Mouse (Mus musculus) CH12.LX (cell line): ENCODE results near the gene Gper1.

Experiments
- CTCF ChIP-seq, 2 experiments: IDR thresholded peaks in 1 of 2; conservative IDR thresholded peaks in 1 of 2; 2 replicates each; pipeline ENCODE4 v1.5.1; 2011 to 2012; ENCODE audit warnings: low read depth in 2 of 2, low read length in 2 of 2, improper control_type of control experiment in 1 of 2, inconsistent platforms in 1 of 2, mild to moderate bottlenecking in 1 of 2, moderate library complexity in 1 of 2
- EP300 ChIP-seq: IDR thresholded peaks from 2 replicates; pipeline ENCODE4 v1.6.1; 2011; ENCODE audit warnings: low read length, improper control_type of control experiment
- GABPA ChIP-seq: IDR thresholded peaks from 2 replicates; pipeline ENCODE4 v1.6.1; 2012; ENCODE audit warnings: low read depth, low read length, improper control_type of control experiment, inconsistent platforms; ENCODE audit not compliant: insufficient replicate concordance
- JUN ChIP-seq: IDR thresholded peaks from 2 replicates; pipeline ENCODE4 v1.6.1; 2011; ENCODE audit warnings: low read depth, mild to moderate bottlenecking, low read length, improper control_type of control experiment, moderate library complexity; ENCODE audit not compliant: insufficient read depth
- MAFK ChIP-seq: IDR thresholded peaks from 2 replicates; pipeline ENCODE4 v1.6.1; 2011; ENCODE audit warnings: low read length, improper control_type of control experiment; ENCODE audit not compliant: insufficient replicate concordance
- MAX ChIP-seq: IDR thresholded peaks from 2 replicates; pipeline ENCODE4 v1.6.1; 2011; ENCODE audit warnings: low read length, improper control_type of control experiment
- MAZ ChIP-seq: IDR thresholded peaks from 2 replicates; pipeline ENCODE4 v1.6.1; 2012; ENCODE audit warnings: low read depth, mild to moderate bottlenecking, inconsistent platforms, low read length, improper control_type of control experiment, moderate library complexity
- NELFE ChIP-seq: IDR thresholded peaks from 2 replicates; pipeline ENCODE4 v1.6.1; 2011; ENCODE audit warnings: low read depth, low read length, improper control_type of control experiment
- POLR2A ChIP-seq: IDR thresholded peaks from 2 replicates; pipeline ENCODE4 v1.6.1; 2011; ENCODE audit warnings: low read depth, mild to moderate bottlenecking, improper control_type of control experiment, low read length
- POLR2AphosphoS2 ChIP-seq: IDR thresholded peaks from 2 replicates; pipeline ENCODE4 v1.6.1; 2011; ENCODE audit warnings: low read depth, low read length, improper control_type of control experiment
- SMC3 ChIP-seq: IDR thresholded peaks from 2 replicates; pipeline ENCODE4 v1.6.1; 2011; ENCODE audit warnings: low read depth, low read length, improper control_type of control experiment
- TBP ChIP-seq: conservative IDR thresholded peaks from 2 replicates; pipeline ENCODE4 v1.6.1; 2011; ENCODE audit warnings: low read depth, low read length, improper control_type of control experiment
- UBTF ChIP-seq: IDR thresholded peaks from 2 replicates; pipeline ENCODE4 v1.6.1; 2012; ENCODE audit warnings: low read depth, mild to moderate bottlenecking, inconsistent platforms, low read length, improper control_type of control experiment, moderate library complexity

DNA sequence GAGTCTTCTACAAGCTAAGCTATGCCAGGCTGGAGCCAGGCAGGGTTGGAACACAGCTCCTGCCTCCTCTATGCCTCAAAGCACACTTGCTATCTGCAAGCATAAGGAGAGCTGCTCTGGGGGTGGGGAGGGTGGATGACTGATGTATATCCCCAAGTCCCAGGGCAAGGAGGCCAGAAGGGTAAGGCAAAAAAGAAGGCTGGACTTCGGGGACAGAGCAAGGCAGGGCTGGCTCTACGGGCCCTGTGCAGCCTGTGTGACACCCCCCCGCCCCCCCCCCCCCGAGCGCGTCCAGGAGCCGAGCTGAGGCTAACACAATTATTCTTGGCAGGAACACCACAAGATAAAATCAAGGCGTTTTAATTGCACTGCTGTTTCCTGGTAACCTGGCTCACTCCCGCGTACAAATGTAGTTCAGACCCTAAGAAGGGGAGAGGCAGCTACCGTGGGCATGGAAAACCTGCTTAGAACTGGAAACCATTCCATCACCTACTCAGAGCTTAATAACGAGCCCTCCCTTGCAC, 6.9 kb downstream of the Gper1 start:
- TF ChIP-seq MAFK: no peak
- TF ChIP-seq POLR2A: no peak
- TF ChIP-seq EP300: no peak
- TF ChIP-seq CTCF (conservative IDR thresholded peaks at IDR 0.05 in 1 of 2, IDR thresholded peaks at IDR 0.05 in 1 of 2; ENCODE audit: low read depth in 2 of 2, low read length in 2 of 2): no peak
- TF ChIP-seq JUN: no peak
- no peak for TF ChIP-seq MAZ
- TF ChIP-seq MAX: no peak
- no peak for TF ChIP-seq NELFE
- no peak for TF ChIP-seq UBTF
- TF ChIP-seq SMC3: no peak
- TF ChIP-seq TBP: no peak
- TF ChIP-seq GABPA: no peak
- TF ChIP-seq POLR2AphosphoS2: no peak
